Mouse (Mus musculus) liver, embryonic 13.5 days (tissue): Measurements from ENCODE around the gene Sun2. TPM values are rescaled to one million over a fixed set of nuclear protein-coding genes. Genes with fewer than 3 reads are reported as not detected.

Experiments
- ATAC-seq: fragments of 200-750 bp; cut with Nextera tagmentation; 2 replicates; pipeline ENCODE4 v1.8.0; 2017; ENCODE audit warnings: low read depth, mild to moderate bottlenecking, moderate number of reproducible peaks, moderate library complexity
- DNase-seq: peaks from one replicate; pipeline ENCODE4 v3.0.0; 2022
- H3K27ac ChIP-seq: fragments of 300-500 bp; sonication (generic); 2 replicates; pipeline ENCODE4 v1.5.1; 2015; ENCODE audit warnings: moderate library complexity, mild to moderate bottlenecking, inconsistent platforms
- H3K27me3 ChIP-seq: fragments of 300-500 bp; sonication (generic); 2 replicates; pipeline ENCODE4 v1.6.1; 2015; ENCODE audit warnings: mild to moderate bottlenecking, inconsistent platforms
- H3K36me3 ChIP-seq: fragments of 300-500 bp; sonication (generic); 2 replicates; pipeline ENCODE4 v1.6.1; 2015; ENCODE audit warnings: mild to moderate bottlenecking, inconsistent platforms
- H3K4me1 ChIP-seq: fragments of 300-500 bp; sonication (generic); replicated peaks from 2 replicates; pipeline ENCODE4 v1.6.1; 2015; ENCODE audit warnings: inconsistent platforms
- H3K4me2 ChIP-seq: fragments of 300-500 bp; sonication (generic); 2 replicates; pipeline ENCODE4 v1.6.1; 2015; ENCODE audit warnings: inconsistent platforms, mild to moderate bottlenecking, moderate library complexity
- H3K4me3 ChIP-seq: fragments of 300-500 bp; sonication (generic); replicated peaks from 2 replicates; pipeline ENCODE4 v1.5.1; 2015; ENCODE audit warnings: mild to moderate bottlenecking, inconsistent platforms
- H3K9ac ChIP-seq: fragments of 300-500 bp; sonication (generic); 2 replicates; pipeline ENCODE4 v1.6.1; 2015; ENCODE audit warnings: mild to moderate bottlenecking, inconsistent platforms
- H3K9me3 ChIP-seq: fragments of 300-500 bp; sonication (generic); replicated peaks from 2 replicates; pipeline ENCODE4 v1.6.1; 2016; ENCODE audit warnings: inconsistent platforms
- WGBS: fragments of 180-500 bp; shearing (Covaris S2); methylation state at CpG from one replicate; pipeline ENCODE4 v1.1.7; 2015; ENCODE audit not compliant: insufficient replicate concordance; 5-methylcytosine and 5-hydroxymethylcytosine counted together
- polyA plus RNA-seq: library from polyadenylated mRNA; unstranded; fragments of >200 nt; fragmentation: Nextera tagmentation; extraction: Ambion mirVana; gene quantifications from 2 replicates; pipeline ENCODE4 v1.2.1, GENCODE M21; 2015

Gene Sun2
- polyA plus RNA-seq, 1 experiment from 2014 or later, result 1.5 TPM

DNA sequence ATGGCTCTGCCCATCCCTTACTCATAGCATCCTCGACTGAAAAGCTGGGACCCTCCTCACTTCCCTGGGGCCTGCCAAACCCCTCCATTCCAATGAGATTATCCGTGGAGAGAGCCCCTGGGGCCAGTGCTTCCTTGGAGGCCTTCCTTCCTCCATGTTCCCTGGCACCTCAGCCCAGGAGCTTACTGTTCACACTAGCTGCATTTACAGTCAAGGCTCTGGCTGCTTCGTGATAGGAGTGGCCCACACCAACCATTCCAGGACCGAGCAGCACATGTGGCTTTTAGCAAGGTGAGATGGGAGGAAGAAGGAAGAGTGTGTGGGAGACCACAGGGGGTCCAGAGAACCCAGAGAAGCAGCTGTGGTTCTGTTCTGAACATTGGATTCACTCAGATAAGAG lies 11.5 kb upstream of the Sun2 start:
- H3K36me3 ChIP-seq, result no peaks in the 10 kb centered on the region
- no peak overlapping the region for H3K9ac ChIP-seq
- peaks cover 11% of the 10 kb centered on the region for H3K4me1 ChIP-seq
- DNase-seq (no peak), ATAC-seq (no peak)
- no peak overlapping the region for H3K27ac ChIP-seq
- 48% methylated on average over 4 of the region's 4 CpGs for WGBS
- no peak overlapping the region for H3K4me2 ChIP-seq
- no peak overlapping the region for H3K4me3 ChIP-seq
- H3K27me3 ChIP-seq, result no peaks in the 10 kb centered on the region
- no peaks in the 10 kb centered on the region for H3K9me3 ChIP-seq

DNA sequence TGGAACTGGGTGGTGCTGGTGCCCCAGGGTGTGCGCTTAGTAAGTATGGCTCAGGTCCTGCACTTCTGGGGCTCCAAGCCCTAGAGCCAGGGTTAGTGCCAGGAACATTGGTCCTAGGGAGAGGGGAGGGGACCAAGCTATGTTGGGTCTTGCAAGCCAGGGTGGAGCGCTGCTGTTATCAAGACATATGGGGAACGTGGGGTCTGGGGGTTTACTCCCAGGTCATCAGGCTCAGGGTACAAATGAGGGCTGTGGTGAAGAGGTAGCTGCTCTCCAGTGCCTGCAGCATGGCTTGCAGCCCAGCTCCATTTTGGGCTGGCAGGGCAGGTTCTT lies 11.1 kb upstream of the Sun2 start:
- 79% methylated on average over 3 of the region's 3 CpGs for WGBS
- Histone ChIP-seq H3K4me3 (no peak overlapping the region), H3K4me2 (no peak overlapping the region), H3K4me1 (peaks cover 11% of the 10 kb centered on the region), H3K27ac (no peak overlapping the region), H3K27me3 (no peaks in the 10 kb centered on the region), H3K9ac (no peak overlapping the region), H3K36me3 (no peaks in the 10 kb centered on the region), H3K9me3 (no peaks in the 10 kb centered on the region)
- DNase-seq (no peak), ATAC-seq (0 out of 2 replicates have a peak, but pooled peaks have one; percentile 16)

DNA sequence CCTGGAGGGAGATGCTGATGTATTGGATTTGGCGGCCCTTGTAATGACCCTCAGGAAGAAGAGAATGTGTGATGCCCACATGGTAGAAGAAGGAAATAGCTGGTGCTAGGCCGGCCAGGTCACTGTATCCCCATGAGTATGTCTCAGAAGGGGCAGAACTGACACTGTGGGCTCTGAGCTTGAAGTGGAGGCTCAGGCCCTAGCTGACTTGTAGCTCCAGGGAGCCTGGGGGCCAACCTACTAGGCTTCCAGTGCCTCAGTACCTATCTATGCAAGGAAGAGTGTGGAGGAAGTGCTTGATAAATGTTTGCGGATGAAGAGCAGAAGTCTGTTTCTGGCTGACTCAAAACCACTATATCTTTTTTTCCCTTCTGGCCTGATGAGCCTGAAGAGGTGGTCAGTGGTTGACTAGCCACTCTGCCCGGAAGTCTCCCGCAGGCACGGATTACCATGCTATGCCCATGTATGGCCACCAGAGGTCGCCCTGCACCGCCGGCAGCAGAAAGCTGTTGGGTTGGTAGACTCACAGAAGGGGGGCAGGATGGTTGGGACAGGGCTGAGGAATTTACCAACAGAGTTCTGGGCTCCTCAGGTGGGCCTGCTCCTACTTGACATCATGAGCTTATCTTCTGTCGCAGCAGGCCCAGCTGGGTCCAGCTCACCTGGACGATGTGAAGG lies 10.5 kb upstream of the Sun2 start:
- H3K4me2 ChIP-seq, result no peak overlapping the region
- DNase-seq (peak; percentile 61), ATAC-seq (0 out of 2 replicates have a peak, but pooled peaks have one; percentile 14)
- H3K9me3 ChIP-seq, result no peaks in the 10 kb centered on the region
- H3K4me1 ChIP-seq, result peaks cover 11% of the 10 kb centered on the region
- no peak overlapping the region for H3K9ac ChIP-seq
- WGBS, result 17% methylated on average over 11 of the region's 11 CpGs
- H3K27me3 ChIP-seq, result no peaks in the 10 kb centered on the region
- no peaks in the 10 kb centered on the region for H3K36me3 ChIP-seq
- H3K27ac ChIP-seq, result no peak overlapping the region
- H3K4me3 ChIP-seq, result no peak overlapping the region

DNA sequence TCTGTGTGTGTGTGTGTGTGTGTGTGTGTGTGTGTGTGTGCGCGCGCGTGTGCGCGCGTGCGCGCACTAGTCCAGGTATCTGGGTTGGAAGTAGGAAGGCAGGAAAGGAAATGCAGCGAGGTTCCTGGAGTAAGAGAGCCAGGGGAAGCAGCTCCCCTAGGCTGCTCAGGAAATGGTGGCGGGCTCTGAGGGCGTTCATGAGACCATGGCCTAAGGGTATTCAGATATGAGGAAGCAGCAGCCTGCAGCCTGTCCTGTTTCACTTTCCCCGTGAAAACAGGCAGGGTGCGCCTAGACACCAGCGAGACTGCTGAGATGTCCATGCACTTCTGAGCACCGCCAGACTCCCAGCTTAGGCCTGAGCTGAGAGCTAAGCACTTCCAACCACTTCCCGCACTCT lies 9.4 kb upstream of the Sun2 start:
- H3K9ac ChIP-seq, result no peak overlapping the region
- no peak overlapping the region for H3K27ac ChIP-seq
- no peak for DNase-seq
- H3K36me3 ChIP-seq, result no peaks in the 10 kb centered on the region
- H3K9me3 ChIP-seq, result no peaks in the 10 kb centered on the region
- H3K4me3 ChIP-seq, result no peak overlapping the region
- no peak for ATAC-seq
- H3K27me3 ChIP-seq, result no peaks in the 10 kb centered on the region
- H3K4me1 ChIP-seq, result peaks cover 11% of the 10 kb centered on the region
- WGBS, result 70% methylated on average over 17 of the region's 17 CpGs
- no peak overlapping the region for H3K4me2 ChIP-seq

DNA sequence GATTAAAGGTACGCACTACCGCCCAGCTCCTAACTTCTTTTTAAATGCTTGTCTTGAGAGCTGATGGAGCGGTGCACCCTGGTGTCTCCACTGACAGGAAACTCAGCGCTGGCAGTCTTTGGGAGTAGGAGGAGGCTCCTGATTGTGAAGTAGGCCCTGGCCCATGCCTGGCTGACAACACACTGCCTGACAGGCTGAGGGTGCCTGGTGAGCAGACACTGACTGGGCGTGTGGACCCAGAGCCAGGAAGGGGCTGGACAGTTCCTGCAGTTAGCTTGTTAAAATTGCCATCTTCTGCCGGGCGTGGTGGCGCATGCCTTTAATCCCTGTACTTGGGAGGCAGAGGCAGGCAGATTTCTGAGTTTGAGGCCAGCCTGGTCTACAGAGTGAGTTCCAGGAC lies 7.9 kb upstream of the Sun2 start:
- Histone ChIP-seq H3K27me3 (no peaks in the 10 kb centered on the region), H3K27ac (no peak overlapping the region), H3K4me2 (no peak overlapping the region), H3K9me3 (no peaks in the 10 kb centered on the region), H3K4me3 (no peak overlapping the region), H3K36me3 (no peaks in the 10 kb centered on the region), H3K9ac (no peak overlapping the region), H3K4me1 (peaks cover 2% of the 10 kb centered on the region; the same call in 1 of the 2 replicates)
- 75% methylated on average over 8 of the region's 8 CpGs for WGBS
- ATAC-seq (no peak), DNase-seq (no peak)

DNA sequence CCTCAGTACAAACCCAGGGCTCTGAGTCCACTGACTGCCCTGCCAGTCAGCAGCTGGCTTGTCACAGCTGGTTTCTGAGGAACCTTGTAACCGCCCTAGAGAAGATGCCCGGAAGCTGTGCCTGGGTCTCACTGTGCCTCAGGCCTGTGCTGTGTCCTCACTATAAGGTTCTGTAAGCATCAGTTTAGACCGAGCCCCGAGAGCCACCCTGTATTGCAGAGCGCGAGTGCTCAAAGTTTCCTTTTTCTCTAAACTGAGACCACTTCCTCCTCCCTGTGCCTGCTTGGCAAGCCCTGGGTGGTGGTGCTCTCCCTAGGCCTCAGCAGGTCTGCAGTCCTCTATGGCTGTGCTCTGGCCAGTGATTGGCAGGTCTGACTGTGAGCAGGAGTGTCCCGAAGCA lies 6.8 kb upstream of the Sun2 start:
- H3K9ac ChIP-seq, result no peak overlapping the region
- no peak overlapping the region for H3K27ac ChIP-seq
- DNase-seq, result no peak
- no peaks in the 10 kb centered on the region for H3K27me3 ChIP-seq
- WGBS, result 71% methylated on average over 7 of the region's 7 CpGs
- no peaks in the 10 kb centered on the region for H3K9me3 ChIP-seq
- no peak overlapping the region for H3K4me2 ChIP-seq
- peaks cover 2% of the 10 kb centered on the region; the same call in 1 of the 2 replicates for H3K4me1 ChIP-seq
- no peaks in the 10 kb centered on the region for H3K36me3 ChIP-seq
- no peak for ATAC-seq
- H3K4me3 ChIP-seq, result no peak overlapping the region

DNA sequence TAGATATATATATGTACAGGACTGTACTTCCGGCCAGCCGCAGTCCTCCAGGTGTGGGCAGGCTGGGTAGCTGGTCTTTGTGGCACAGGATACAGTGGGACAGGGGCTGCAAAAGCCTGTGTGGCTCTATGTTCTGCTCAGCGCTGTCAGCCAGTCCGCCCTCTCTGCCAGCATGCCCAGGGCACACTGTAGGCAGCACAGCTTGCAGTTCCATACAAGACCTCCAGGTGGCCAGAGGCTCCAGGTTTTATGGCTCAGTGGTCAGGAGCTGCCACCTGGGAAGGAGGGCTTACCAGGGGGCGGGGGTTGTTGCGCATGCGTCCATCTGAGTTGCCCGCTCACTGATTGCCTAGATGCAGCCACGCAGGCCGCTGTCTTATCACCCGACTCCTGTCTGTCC lies 5.7 kb upstream of the Sun2 start:
- Histone ChIP-seq H3K9me3 (no peaks in the 10 kb centered on the region), H3K27me3 (no peaks in the 10 kb centered on the region), H3K9ac (no peak overlapping the region), H3K36me3 (no peaks in the 10 kb centered on the region), H3K4me3 (no peak overlapping the region), H3K27ac (no peak overlapping the region), H3K4me1 (peaks cover 8% of the 10 kb centered on the region), H3K4me2 (no peak overlapping the region)
- ATAC-seq (no peak), DNase-seq (peak; percentile 34)
- WGBS, result 58% methylated on average over 11 of the region's 11 CpGs

DNA sequence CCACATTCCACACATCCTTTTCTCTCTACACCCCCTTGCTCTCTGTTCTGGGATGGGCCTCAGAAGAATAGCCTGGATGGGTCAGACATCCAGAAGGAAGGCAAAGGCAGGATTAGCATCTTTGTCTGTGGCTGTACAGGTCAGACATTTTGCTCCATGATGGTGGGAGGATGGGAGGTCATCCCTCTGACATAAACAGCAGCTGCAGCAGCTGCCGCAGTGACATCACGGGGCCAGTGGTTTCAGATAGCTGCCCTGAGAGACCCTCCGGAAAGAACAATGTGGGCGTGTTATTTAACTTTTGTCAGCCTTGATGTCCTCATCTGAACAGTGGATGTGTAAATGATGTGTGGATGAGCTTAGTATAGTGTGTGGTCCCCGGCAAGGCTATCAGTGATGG lies 3.5 kb upstream of the Sun2 start:
- Histone ChIP-seq H3K4me1 (peaks cover 23% of the 10 kb centered on the region), H3K27me3 (no peaks in the 10 kb centered on the region), H3K4me3 (no peak overlapping the region), H3K9me3 (no peaks in the 10 kb centered on the region), H3K9ac (no peak overlapping the region), H3K36me3 (no peaks in the 10 kb centered on the region), H3K27ac (no peak overlapping the region), H3K4me2 (no peak overlapping the region)
- ATAC-seq, result no peak
- no peak for DNase-seq
- 77% methylated on average over 5 of the region's 5 CpGs for WGBS

DNA sequence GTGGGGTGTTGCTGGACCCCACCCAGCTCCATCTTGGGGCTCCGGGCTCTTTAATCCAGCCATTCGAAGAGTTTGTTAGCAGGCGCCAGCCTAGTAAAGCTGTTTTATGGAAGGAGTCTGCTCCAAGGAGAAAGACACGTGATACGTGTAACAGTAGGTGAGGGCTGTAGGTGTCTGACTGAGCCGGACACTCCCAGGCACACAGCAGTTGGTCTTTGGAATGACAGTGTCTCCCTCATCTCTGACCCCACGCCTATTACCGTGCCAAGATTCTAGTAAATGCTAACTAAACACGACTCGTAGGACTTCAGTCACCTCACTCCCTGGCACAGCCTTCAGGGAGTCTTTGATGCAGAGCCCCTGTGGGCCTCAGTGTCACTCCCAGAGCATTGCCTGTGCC lies 3.0 kb upstream of the Sun2 start:
- DNase-seq (no peak), ATAC-seq (no peak)
- Histone ChIP-seq H3K9me3 (no peaks in the 10 kb centered on the region), H3K4me2 (no peak overlapping the region), H3K4me3 (no peak overlapping the region), H3K9ac (no peak overlapping the region), H3K27me3 (no peaks in the 10 kb centered on the region), H3K36me3 (no peaks in the 10 kb centered on the region), H3K27ac (no peak overlapping the region), H3K4me1 (peaks cover 28% of the 10 kb centered on the region)
- WGBS, result 81% methylated on average over 10 of the region's 10 CpGs

DNA sequence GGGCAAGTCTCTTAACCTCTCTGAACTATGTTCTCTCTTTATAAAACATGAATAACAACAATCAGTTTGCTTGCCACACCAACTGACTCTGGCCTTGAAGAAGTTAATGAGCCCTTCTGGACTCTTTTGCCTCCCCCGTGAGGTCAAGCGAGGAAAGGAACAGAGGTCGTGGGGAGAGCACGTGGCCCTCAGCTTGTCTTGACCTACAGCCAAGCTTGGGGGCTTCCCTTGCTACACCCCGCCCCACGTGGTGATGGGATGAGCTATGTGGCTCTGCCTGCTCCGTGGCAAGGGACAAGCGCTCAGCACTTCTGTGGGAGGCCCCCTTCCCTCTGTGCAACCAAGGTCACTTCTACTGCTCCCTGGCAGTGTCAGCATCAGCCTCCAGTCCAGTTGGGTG lies 2.4 kb upstream of the Sun2 start:
- no peak for ATAC-seq
- Histone ChIP-seq H3K9me3 (no peaks in the 10 kb centered on the region), H3K27ac (no peak overlapping the region), H3K4me3 (no peak overlapping the region), H3K9ac (no peak overlapping the region), H3K27me3 (no peaks in the 10 kb centered on the region), H3K36me3 (no peaks in the 10 kb centered on the region), H3K4me2 (no peak overlapping the region), H3K4me1 (peaks cover 34% of the 10 kb centered on the region)
- WGBS, result 69% methylated on average over 8 of the region's 8 CpGs
- no peak for DNase-seq

DNA sequence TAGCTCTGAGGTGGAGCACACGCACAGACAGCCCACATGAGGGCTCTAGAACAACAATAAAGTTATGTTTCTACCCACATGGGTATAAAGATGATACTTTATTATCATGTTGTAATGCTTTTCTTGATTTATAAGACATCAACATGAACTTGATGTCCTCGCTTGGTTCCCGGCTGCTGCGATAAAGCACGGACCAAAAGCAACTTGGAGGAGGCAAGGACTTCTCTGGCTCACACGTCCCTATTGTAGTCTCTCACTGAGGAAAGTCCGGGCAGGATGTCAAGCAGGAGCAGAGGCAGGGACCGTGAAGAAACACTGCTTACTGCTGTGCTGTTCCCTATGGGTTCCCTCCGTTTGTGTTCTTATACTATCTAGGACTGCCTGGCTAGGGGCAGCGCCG lies 1.7 kb upstream of the Sun2 start:
- H3K27me3 ChIP-seq, result no peaks in the 10 kb centered on the region
- no peak overlapping the region for H3K27ac ChIP-seq
- peaks cover 5% of the 10 kb centered on the region; the same call in 1 of the 2 replicates for H3K36me3 ChIP-seq
- no peak overlapping the region for H3K9ac ChIP-seq
- no peak overlapping the region for H3K4me3 ChIP-seq
- WGBS, result 81% methylated on average over 11 of the region's 11 CpGs
- ATAC-seq, result no peak
- H3K9me3 ChIP-seq, result no peaks in the 10 kb centered on the region
- DNase-seq, result no peak
- peaks cover 40% of the 10 kb centered on the region for H3K4me1 ChIP-seq
- no peak overlapping the region for H3K4me2 ChIP-seq

DNA sequence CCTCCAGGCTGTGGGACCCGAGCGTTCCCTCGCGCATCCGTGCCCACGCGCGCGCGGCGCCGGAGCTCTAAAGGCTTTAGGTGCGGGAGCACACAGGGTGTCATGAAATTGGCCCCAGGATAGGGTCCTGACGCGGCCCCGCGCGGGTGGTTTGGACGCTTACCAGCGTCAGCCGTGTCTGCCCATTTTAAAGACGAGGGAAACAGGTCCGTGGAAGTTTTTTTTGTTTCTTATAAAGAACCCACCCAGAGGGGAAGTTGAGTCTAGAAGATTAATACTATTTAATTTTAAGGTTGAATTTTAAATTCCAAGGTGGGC lies 329 bp upstream of the Sun2 start:
- DNase-seq, result no peak
- Histone ChIP-seq H3K4me3 (peak overlapping the region; percentile 93), H3K27ac (peak overlapping the region; percentile 59; the same call in 1 of the 2 replicates), H3K4me1 (peaks cover 40% of the 10 kb centered on the region), H3K4me2 (peak overlapping the region; percentile 95), H3K27me3 (no peaks in the 10 kb centered on the region), H3K36me3 (peaks cover 15% of the 10 kb centered on the region), H3K9ac (peak overlapping the region; percentile 92), H3K9me3 (no peaks in the 10 kb centered on the region)
- 0% methylated on average over 23 of the region's 23 CpGs for WGBS
- no peak for ATAC-seq
